Mouse (Mus musculus): ENCODE data around the gene Gp1bb. TPM values are rescaled to one million over a fixed set of nuclear protein-coding genes. Genes with fewer than 3 reads are reported as not detected.

Gp1bb gene
- polyA plus RNA-seq, 1 experiment from 2014 or later: 2.8 TPM

Other genes starting within 250 kb of the Gp1bb start
- 22.7 and 23.4 TPM in 2 replicates for gene Txnrd2, start 196.0 kb downstream of the Gp1bb start, polyA plus RNA-seq (2015; fragmentation: Nextera tagmentation; extraction: Ambion mirVana)
- 112 and 122 TPM in 2 replicates for gene Comt, start 195.6 kb downstream of the Gp1bb start, polyA plus RNA-seq (2015; fragmentation: Nextera tagmentation; extraction: Ambion mirVana)
- gene Gnb1l, start 123.7 kb downstream of the Gp1bb start, polyA plus RNA-seq (2015; fragmentation: Nextera tagmentation; extraction: Ambion mirVana): 15.7 and 17.0 TPM in 2 replicates
- gene Rtl10, start 123.5 kb downstream of the Gp1bb start, polyA plus RNA-seq (2015; fragmentation: Nextera tagmentation; extraction: Ambion mirVana): 4.9 and 5.4 TPM in 2 replicates
- gene Tbx1, start 31.7 kb downstream of the Gp1bb start, polyA plus RNA-seq (2015; fragmentation: Nextera tagmentation; extraction: Ambion mirVana): 10.9 and 13.1 TPM in 2 replicates
- 3.2 and 4.0 TPM in 2 replicates for gene Gm49601, start 4.0 kb upstream of the Gp1bb start, polyA plus RNA-seq (2015; fragmentation: Nextera tagmentation; extraction: Ambion mirVana)
- 20.2 and 20.9 TPM in 2 replicates for gene Sept5, start 7.6 kb upstream of the Gp1bb start, polyA plus RNA-seq (2015; fragmentation: Nextera tagmentation; extraction: Ambion mirVana)
- gene Cldn5, start 154.4 kb upstream of the Gp1bb start, polyA plus RNA-seq (2015; fragmentation: Nextera tagmentation; extraction: Ambion mirVana): 117 and 126 TPM in 2 replicates
- 92.2 and 94.1 TPM in 2 replicates for gene Ufd1, start 189.4 kb upstream of the Gp1bb start, polyA plus RNA-seq (2015; fragmentation: Nextera tagmentation; extraction: Ambion mirVana)
- gene Cdc45, start 189.6 kb upstream of the Gp1bb start, polyA plus RNA-seq (2015; fragmentation: Nextera tagmentation; extraction: Ambion mirVana): 56.5 and 59.3 TPM in 2 replicates
- gene 2510002D24Rik, start 214.2 kb upstream of the Gp1bb start, polyA plus RNA-seq (2015; fragmentation: Nextera tagmentation; extraction: Ambion mirVana): 34.7 and 38.7 TPM in 2 replicates
- gene Gm28539, start 214.2 kb upstream of the Gp1bb start, polyA plus RNA-seq (2015; fragmentation: Nextera tagmentation; extraction: Ambion mirVana): not detected in 2 replicates

Measured in lung, embryonic 15.5 days (tissue).